Mouse (Mus musculus): ENCODE data around the gene Arsg.

Arsg gene

GRCm38 (mm10) chr11:109495771-109496474 is 22.7 kb downstream of the Arsg start:
- peak; percentile 84 for DNase-seq (ENCODE audit: low read depth)

DNA sequence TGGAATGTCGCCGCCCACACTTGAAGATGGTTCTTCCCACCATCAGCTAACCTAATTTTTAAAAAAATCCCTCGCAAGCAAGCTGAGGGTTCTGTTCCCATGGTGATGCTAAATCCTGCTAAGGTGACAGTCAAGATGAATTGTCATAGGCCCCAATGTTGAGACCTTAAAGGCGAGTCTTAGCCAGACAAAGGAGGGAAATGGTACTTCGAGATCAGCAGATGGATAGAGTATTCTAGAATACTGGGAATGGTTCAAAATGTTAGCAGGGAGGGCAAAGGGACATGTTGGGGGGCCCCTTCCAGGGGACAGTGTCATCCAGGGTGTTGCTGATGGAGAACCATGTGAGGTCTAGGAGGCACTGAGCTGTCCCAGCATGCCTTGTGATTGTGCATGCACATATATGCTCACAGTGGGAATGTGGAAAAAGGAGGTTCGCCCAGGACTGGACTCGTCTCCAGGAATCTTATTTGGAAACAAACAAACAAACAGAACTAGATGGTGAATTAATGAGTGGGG is 23.4 kb downstream of the Arsg start:
- no peak for DNase-seq (ENCODE audit: low read depth)

DNA sequence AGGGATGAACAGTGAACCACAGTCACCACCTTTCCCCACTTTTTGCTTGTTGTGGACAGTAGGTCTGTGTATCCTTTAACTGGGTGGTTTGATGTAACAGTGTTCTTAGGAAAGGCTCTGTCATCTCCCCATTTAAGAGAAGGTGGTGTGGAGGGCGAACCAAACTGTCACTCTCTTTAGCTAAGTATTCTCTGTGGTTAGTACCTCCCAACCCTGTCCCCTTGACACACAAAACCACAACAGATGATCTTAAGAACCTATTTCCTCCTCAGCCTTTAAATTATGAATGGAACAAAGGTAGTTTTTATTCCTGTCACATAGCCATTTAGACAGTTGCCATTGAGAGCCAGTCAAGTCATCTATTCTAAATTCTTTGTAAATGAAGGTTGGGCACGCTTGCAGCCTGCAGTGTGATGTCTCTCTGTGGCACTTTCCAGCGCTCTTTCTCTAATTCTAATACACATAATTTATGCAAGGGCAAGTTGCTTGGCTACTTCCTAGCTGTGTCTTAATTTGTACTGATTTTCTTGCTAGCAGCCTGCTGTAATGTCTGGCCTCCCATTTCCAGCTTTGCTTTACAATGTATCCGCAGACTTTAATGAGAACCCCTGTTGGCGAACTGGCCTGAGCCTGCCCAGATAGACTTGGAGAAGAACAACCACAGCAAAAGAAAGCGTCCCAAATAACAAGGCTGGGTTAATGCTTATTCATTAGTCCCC is 24.0 kb downstream of the Arsg start:
- DNase-seq (ENCODE audit: low read depth), result peak; percentile 70

DNA sequence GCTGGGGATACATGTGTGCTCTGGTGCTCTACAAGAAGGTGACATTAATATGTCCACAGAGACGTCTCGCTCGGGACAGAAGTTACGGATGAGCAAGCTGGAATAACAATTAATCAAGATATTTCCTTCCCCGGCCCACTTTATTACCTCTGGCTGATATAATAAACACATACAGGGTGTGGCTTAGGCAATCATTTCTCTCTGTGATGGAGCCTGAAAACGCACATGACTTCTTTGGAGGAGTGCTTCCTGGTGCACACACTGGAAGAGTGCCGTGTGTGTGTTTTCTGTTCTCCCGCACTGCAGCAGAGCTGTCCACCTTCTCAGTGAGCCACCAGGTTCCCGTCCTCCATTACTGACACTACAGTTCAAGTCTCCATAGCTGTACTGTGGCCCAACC is 24.8 kb downstream of the Arsg start:
- DNase-seq (ENCODE audit: low read depth), result no peak

DNA sequence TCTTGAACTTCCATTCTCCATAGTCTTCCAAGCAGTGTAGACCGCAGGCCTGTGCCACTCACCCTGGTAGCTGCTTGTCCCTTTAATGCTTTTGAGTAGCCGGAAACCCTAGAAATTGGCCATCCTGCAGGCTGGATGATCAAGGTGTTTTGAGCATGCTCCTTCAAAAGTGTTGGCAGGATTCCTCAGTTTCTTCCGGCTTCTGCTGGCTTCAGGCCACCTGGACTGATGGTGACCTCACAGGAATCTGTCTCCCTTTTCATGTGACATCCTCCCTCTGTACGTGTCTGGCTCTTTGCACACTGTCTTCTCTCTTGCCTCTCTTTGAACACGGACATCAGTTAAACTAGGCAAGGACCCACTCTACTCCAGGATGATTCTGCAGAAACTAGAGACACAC is 27.0 kb downstream of the Arsg start:
- DNase-seq (ENCODE audit: low read depth), result no peak

DNA sequence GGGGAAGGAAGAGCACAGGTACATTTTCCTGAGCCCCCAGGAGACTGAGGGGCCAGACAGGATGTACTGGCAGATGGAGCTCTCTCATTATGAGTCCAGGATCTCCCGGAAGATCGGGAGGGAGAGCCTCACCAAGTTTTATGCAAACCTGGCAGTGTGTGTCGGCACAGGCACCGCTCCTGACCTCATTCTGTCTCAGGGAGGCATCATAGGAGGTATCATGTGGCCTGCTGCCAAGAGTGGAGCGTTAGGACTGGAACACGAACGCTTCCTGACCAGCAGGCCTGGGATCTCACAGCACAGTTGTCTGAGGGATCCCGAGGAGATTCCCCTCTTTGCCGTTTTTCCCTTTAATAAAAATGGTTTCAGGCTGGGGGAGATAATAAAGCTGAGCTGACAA is 31.8 kb downstream of the Arsg start:
- DNase-seq (ENCODE audit: low read depth), result no peak

DNA sequence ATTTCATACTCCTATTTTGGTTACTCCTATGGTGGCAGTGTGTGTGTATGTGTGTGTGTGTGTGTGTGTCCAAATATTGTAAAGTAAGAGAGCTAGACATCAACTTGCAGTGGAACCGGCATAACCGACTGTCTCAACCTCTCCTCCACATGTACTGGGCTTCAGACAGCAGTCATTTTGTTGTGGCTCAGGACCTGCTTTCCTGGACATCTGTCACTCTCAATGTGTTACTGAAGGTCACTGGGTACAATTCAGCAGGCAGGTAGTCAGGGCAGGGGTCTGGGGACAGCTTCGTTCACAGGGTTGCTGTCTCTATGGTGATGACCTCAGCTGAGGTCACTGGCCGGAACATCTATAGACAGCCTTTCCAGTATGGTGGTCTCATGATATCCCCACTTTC is 32.6 kb downstream of the Arsg start:
- no peak for DNase-seq (ENCODE audit: low read depth)

DNA sequence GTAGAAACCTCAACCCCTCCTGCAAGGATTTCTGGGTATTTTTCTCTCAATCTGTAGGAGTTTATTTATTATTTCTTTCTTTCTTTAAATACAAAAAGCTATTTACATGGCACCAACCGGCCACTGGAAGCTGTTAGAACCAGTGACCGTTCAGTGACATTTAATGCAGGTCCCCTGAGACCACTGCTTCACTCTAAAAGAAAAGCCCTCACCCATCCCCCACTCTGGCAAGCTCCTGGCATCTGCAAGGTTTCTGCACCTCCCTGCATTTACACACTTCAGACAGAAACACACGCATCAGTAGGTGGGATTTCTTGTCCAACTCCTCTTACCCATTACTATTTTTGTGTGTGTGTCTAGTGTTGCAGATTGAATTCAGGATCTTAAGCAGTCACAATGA is 33.9 kb downstream of the Arsg start:
- no peak for DNase-seq (ENCODE audit: low read depth)

DNA sequence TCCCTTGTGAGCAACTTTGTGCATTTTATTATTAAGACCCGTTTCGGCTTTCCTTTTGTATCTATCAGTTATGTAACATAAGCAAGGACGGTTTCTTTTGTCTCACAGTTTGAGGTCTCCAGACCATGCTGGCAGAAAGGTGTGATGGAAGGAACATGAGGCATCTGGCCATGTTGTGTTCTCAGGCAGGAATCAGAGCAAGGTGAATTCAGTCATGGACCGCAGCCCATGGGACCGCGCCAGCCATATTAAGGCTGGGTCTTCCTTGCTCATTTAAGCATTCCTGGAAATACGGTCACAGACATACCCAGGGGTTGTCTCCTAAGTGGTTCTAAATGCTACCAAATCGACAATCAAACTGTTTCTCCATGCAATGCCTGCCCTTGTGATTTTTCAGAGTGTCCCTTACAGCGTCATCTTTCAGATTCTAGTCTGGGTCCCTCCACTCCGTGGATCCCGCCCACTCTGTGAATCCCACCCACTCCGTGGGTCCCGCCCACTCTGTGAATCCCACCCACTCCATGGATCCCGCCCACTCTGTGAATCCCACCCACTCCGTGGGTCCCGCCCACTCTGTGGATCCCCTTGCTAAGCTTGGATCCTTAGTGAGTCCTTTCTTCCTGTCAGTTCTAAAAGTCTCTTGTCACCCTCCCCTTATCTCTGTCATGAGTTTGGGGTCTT is 40.0 kb downstream of the Arsg start:
- DNase-seq (ENCODE audit: low read depth), result no peak

DNA sequence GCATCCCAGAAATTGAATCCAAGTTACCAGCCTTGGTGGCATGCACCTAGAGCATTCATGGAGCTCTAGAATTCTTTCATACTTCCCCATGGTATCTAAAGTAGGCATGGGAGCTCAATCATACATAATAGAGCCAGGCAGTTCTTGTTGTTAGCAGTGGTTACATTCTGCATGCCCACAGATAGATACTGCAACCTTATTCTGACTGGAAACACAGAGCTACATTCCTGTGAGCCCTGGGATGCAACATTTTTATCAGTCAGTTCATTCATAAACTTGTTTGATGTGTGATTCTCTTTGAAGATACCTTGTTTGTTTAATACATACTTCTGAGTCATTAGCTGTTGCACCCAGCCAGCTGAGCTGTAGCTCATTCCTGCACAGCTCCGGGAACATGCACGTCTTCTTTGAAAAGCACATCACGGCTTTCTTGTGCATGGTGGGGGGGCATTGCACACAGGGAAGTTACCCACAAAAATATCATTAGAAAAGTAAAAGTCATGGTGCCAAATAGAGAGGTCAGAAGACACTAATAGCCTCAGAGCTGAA is 41.0 kb downstream of the Arsg start:
- no peak for DNase-seq (ENCODE audit: low read depth)

DNA sequence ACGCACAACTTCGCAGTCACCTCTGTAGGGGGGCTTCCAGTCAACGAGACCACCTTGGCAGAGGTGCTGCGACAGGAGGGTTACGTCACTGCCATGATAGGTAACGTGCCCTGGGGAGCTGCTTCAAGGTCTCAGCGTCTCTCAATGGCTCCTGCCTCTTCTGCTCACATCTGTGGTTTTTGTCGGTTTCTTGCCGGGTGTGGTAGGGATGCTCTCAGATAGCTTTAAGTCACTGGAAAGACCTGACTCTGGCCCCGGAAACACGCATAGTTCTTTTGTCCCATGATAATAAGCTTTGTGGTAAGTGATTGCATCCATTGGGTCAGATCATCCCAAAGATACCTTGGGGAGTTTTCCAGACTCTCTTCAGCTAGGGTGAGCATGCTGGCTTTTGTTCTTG is 44.2 kb downstream of the Arsg start:
- DNase-seq (ENCODE audit: low read depth), result no peak

GRCm38 (mm10) chr11:109517816-109518215 is 44.6 kb downstream of the Arsg start:
- no peak for DNase-seq (ENCODE audit: low read depth)

DNA sequence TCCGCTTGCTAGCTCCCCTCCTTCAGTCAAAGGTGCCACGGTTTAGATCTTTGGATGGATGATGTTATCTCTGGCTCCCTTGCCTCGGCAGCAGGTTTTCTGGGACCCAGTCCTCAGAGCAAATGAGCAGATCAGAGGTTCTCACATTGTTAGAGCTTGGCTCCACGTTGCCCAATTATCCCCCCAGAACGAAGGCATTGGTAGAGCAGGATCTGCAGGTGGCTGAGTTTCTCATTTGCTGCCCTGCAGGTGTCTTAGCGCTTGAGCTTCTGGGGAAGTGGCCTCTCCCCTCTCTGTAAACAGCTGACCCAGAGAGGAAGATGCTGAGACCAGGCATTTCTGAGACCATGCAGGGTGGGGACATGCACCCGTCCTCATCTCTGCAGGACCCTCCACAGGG is 47.8 kb downstream of the Arsg start:
- DNase-seq (ENCODE audit: low read depth), result no peak

- no peak for DNase-seq (ENCODE audit: low read depth)
These were observed 51.7 kb downstream of the Arsg start for GRCm38 (mm10) chr11:109524869-109525268.

- no peak for DNase-seq (ENCODE audit: low read depth)
These were observed 52.4 kb downstream of the Arsg start for GRCm38 (mm10) chr11:109525571-109525970.

GRCm38 (mm10) chr11:109530030-109530429 is 56.9 kb downstream of the Arsg start:
- DNase-seq (ENCODE audit: low read depth), result no peak

DNA sequence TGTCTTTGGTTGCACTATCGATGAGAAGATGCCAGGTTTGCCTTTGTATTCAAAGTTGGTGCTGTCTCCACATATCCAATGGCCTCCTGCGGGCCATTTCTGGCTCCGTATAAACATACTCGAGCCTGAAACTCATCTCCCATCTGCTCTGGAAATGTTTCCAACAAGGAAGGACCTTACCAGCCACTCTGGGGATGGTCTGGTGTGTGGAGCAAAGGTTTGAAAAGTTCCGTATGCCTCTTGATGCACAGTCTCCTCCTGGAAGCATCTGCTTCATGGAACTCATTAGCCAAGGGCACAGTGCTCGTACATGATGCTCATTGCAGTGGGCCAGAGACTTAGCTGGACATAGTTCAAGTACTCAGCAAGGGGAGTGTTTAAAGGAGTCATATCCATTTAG is 62.8 kb downstream of the Arsg start:
- no peak for DNase-seq (ENCODE audit: low read depth)

- no peak for DNase-seq (ENCODE audit: low read depth)
These were observed 63.8 kb downstream of the Arsg start for GRCm38 (mm10) chr11:109536939-109537338.

DNA sequence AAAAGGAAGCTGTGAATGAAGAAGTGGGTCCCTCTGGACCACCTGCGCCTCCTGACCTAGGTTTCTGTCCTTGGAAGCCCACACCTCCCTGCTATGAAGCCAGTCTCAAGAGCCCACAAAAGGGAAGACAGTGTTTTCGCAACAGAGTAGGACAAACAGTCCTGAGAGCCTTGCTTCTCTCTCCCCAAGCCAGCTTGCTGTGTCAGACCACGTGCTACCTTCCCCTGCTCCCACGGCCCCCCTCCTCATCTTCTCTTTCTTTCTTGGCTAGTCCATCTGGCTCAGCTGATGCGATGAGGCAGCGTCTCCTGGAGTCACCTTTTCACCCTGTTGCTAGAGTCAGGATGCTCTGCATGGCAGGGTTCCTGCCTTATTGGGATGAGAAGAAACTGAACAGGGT is 66.1 kb downstream of the Arsg start:
- DNase-seq (ENCODE audit: low read depth), result no peak

GRCm38 (mm10) chr11:109543466-109543865 is 70.3 kb downstream of the Arsg start:
- no peak for DNase-seq (ENCODE audit: low read depth)

DNA sequence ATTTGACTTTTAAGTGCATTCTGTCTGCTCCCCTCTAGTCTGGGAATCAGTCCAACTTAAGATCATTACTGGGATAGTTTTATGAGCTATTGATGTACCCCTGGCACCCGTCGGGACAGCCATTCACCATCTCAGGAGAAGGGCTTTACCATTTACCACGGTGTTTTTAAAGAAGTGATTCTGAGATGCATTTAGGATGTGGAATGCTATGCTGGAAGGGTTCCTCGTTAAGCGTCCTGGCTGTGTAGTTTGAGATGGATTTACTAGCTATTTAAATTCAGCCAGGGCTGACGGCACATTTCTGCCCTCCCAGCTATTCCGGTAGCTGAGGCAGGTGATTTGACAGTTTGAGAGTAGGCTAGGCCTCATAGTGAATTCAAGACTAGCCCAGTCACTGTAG is 71.3 kb downstream of the Arsg start:
- DNase-seq (ENCODE audit: low read depth), result no peak

- peak; percentile 11 for DNase-seq (ENCODE audit: low read depth)
These were observed 72.1 kb downstream of the Arsg start for GRCm38 (mm10) chr11:109545265-109545664.

DNA sequence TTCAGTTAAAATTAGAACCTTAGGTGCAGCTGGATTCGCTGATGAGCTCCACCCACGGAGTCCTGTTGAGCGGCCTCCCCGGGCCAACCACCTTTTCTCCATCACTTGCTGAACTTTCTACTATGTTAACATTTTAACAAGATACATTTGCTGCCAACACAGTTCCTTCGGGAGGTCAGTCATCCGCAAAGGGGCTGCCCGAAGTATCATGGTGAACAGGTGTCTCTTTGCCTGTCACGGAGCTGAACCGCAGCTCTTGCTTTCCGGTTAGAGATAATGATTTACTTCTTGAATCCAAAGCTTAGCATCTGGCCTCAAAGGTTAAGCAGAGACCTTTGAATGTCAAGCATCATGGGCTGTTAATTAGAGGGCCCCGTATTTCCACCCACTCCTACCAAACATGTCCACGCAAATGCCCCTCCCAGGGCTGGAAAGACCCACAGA is 72.5 kb downstream of the Arsg start:
- DNase-seq (ENCODE audit: low read depth), result peak; percentile 53

All from induced T-regulatory cell, adult 2 months (primary cell).